Mouse (Mus musculus) neutrophil, adult 5-6 weeks (primary cell): ENCODE results near the gene Mrpl52. TPM values are rescaled to one million over a fixed set of nuclear protein-coding genes. Genes with fewer than 3 reads are reported as not detected.

Source experiments
- ATAC-seq: fragments of 151-379, 151-347 bp; 2 replicates; pipeline ENCODE4 v1.8.0; 2017; ENCODE audit warnings: mild to moderate bottlenecking, moderate TSS enrichment; ENCODE audit not compliant: insufficient number of reproducible peaks, poor library complexity, low FRiP score, severe bottlenecking; ENCODE audit errors: extremely low read depth
- total RNA-seq: library from RNA; stranded (forward); fragments of 200-1000 nt; gene quantifications from 2 replicates; pipeline ENCODE4 v1.2.3, GENCODE M21; 2017

Gene Mrpl52
- total RNA-seq, 1 experiment from 2014 or later: 31.8 TPM

DNA sequence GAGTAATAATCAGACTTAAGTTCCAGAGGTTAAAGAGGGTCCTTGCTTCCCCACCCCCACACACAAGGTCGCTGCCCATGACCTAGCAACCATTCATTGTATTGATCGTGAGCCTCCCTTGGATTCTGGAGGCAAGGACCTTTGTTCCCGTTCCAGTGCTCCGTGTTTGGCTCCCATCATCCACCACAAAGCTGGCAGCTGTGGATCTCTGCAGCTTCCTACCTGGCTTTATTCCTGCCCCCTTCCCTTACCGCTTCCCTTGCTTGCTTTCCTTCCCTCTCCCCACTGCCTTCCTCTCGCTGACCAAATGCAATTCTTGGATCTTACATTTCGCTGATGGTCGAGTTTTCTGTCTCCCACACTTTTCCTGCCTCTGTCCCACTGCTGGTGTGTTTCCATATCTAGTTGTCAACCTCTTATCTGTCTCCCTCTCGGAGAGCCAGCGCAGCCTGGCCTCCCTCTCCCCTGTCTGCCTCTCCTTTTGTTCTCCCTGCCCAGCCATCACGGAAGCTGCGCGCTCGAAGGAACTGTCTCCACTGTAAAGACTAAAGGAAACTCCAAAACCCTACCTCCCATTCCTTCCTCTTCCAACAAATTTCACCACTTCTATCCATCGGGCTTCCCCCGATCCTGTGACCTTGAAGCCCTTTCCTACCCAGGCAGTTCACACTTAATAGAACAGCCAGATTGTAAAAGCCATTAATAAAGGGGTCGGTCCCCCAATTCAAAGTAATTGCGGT lies 3.9 kb downstream of the Mrpl52 start:
- ATAC-seq: no peak

- ATAC-seq: no peak
Measured at GRCm38 (mm10) chr14:54431334-54432077, 4.8 kb downstream of the Mrpl52 start, which contains the start of gene Mmp14. Gene Mmp14 (plus strand): TSS chr14:54431612.

GRCm38 (mm10) chr14:54432078-54432836 lies 5.5 kb downstream of the Mrpl52 start:
- peak; percentile 42; the same call in 1 of the 2 replicates for ATAC-seq

DNA sequence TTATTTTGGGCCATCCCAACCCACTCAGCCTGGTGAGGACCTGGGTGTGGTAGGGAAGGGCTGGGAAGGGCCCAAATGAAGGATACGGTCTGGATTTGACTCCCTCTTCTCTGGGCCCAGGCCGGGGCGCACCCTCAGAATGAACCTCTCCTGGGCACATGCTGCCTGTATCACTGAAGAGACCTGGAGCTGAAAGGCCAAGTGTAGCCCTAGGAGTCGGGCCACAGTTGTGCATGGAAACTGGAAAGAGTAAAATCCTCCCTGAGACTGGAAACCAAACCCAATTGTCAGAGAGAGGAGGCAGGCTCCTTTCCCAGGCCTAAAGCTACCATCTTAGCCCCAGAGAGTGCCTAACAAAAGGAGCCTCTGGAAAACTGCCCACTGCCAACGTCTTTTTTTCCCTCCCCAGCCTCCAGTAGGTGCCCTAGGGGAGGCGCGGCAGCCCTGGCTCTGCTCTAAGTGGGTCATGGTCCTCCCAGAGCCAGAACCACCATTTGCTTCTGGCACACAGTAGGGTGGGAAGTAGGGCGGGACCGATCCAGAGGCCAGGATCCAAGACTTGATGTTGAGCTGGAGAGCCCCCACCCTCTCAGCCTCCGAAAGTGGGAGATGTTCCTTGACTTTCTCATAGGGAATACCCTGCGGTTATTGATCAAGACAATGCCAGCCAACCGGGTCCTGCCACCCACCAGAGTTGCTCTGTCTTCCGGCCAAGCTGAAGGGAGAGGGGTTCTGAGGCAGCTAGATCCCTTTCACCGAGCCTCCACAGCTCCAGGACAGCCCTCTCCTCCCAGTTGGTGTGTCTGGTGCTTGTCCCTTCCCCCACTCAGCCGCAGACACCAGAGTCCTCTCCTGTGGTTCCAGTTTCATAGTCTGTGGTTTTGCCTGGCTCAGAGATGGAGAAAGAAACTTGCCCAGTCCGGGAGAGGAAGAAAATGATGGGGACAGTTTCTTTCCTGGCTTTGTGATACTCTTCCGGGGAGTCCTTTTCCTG lies 6.4 kb downstream of the Mrpl52 start:
- no peak for ATAC-seq

GRCm38 (mm10) chr14:54433941-54434531 lies 7.3 kb downstream of the Mrpl52 start:
- no peak for ATAC-seq

GRCm38 (mm10) chr14:54435194-54435918 lies 8.6 kb downstream of the Mrpl52 start:
- ATAC-seq: no peak

GRCm38 (mm10) chr14:54439155-54439554 lies 12.4 kb downstream of the Mrpl52 start:
- no peak for ATAC-seq

GRCm38 (mm10) chr14:54439610-54440009 lies 12.9 kb downstream of the Mrpl52 start:
- ATAC-seq: no peak

DNA sequence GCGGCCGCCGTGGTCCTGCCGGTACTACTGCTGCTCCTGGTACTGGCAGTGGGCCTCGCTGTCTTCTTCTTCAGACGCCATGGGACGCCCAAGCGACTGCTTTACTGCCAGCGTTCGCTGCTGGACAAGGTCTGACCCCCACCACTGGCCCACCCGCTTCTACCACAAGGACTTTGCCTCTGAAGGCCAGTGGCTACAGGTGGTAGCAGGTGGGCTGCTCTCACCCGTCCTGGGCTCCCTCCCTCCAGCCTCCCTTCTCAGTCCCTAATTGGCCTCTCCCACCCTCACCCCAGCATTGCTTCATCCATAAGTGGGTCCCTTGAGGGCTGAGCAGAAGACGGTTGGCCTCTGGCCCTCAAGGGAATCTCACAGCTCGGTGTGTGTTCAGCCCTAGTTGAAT lies 13.8 kb downstream of the Mrpl52 start:
- no peak for ATAC-seq

- no peak for ATAC-seq
Measured at GRCm38 (mm10) chr14:54441365-54441764, 14.7 kb downstream of the Mrpl52 start.

GRCm38 (mm10) chr14:54442548-54442947 lies 15.8 kb downstream of the Mrpl52 start:
- no peak for ATAC-seq

DNA sequence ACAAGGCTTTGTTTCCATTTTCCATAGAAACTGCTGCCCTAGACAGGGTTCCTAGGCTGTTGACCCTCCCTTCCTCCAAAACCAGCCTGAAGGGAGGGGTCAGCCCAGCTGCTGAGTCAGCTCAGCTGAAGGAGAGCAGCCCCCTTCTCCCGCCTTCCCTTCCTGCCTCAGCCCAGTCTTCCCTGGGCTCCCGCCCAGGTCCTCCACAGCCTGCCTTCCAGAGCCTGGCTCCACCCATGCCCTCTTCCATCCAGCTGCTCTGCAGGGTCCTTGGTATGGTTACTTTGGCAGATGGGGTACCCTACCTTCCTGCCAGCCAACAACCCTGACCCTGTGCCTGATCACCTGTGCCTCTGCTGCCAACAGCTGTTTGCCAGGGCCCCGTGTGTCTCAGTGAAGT lies 16.5 kb downstream of the Mrpl52 start:
- no peak for ATAC-seq

GRCm38 (mm10) chr14:54443712-54444618 lies 17.3 kb downstream of the Mrpl52 start:
- ATAC-seq: no peak

GRCm38 (mm10) chr14:54445476-54445875 lies 18.8 kb downstream of the Mrpl52 start:
- ATAC-seq: no peak

DNA sequence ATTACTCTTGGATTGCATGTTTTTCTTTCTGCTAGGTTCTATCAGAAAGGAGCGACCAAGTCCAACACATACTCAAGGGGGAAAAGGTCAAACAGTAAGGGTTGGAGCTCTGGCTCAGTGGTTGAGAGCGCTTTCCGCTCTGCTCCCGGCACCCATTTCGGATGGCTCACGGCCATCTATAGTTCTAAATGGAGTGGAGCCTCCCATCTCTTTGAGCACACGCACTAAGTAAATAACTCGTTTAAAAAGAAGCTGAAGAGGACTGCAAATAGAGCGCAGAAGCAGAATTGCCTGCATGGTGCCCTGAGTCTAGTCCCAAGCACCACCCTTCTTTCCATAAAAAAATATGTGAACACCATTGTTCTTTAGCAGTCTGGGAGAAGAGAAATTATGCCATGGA lies 26.9 kb downstream of the Mrpl52 start:
- no peak for ATAC-seq

- ATAC-seq: no peak
Measured at GRCm38 (mm10) chr14:54454669-54455528, 28.2 kb downstream of the Mrpl52 start.
